Mouse (Mus musculus) cerebellum, adult 2 months (tissue): Measurements from ENCODE around the gene Enox1.

ENCODE experiments used
- CTCF ChIP-seq: fragments of 200-500 bp; IDR thresholded peaks from 2 replicates; pipeline ENCODE4 v1.5.1; 2011; ENCODE audit warnings: low read depth, mild to moderate bottlenecking, control low read depth, low read length, moderate library complexity, borderline replicate concordance; ENCODE audit not compliant: insufficient read depth
- POLR2A ChIP-seq: fragments of 200-500 bp; IDR thresholded peaks from 2 replicates; pipeline ENCODE4 v1.6.1; 2011; ENCODE audit warnings: low read length, control low read depth, borderline replicate concordance; ENCODE audit not compliant: insufficient read depth

DNA sequence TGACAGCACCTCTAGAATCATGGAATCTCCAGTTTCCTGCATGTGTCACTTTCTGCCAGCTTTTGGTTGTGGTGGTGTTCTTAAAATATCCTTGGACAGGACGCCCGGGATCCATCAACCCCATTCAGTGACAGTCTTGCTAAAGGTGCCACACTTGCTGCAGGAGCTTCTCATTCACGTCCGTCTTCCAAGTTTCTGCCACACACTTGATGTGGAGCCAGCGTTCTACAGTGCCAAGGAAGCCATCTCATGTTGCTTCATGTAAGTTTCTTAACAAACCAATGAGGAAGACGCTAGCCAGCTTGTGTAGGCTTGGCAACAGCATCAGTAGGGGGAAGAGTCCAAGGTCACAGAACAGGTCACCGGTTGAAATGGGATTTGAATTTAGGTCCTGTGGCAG lies 5.1 kb upstream of the Enox1 start:
- TF ChIP-seq CTCF (no peak), POLR2A (no peak)
